Mouse (Mus musculus) activated CD4-positive, CD25-positive, alpha-beta regulatory T cell, adult 4 months (primary cell): Measurements from ENCODE around the gene Pakap. TPM values are rescaled to one million over a fixed set of nuclear protein-coding genes. Genes with fewer than 3 reads are reported as not detected.

Experiments used
- ATAC-seq: one replicate; pipeline ENCODE4 v1.8.0; 2017
- polyA plus RNA-seq, 2 experiments: library from polyadenylated mRNA; unstranded; fragments of 100-300 nt; shearing (Covaris generic); gene quantifications; one replicate each; pipeline ENCODE4 v1.2.1; 2017

Pakap gene
- polyA plus RNA-seq, 2 experiments from 2014 or later, result 1.5 to 2.0 TPM

DNA sequence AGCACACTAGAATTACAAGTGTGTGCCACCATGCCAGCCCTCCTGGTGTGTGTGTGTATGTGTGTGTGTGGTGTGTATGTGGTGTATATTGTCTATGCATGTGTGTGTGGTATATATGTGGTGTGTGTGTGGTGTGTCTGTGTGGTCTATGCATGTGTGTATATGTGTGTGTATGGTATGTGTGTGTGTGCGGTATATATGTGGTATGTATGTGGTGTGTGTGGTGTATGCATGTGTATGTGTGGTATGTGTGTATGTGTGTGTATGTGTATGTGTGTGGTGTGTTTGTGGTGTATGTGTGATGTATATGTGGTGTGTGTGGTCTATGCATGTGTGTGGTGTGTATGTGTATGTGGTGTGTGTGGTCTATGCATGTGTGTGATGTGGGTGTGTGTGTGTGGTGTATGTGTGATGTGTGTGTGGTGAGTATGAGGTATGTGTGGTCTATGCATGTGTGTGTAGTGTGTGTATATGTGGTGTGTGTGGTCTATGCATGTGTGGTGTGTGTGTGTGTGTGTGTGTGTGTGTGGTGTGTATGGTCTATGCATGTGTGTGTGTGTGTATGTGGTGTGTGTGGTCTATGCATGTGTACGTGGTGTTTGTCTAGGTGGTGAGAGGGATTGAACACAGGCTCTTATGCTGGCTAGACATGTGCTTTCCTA is 203.7 kb downstream of the Pakap start:
- ATAC-seq, result no peak

DNA sequence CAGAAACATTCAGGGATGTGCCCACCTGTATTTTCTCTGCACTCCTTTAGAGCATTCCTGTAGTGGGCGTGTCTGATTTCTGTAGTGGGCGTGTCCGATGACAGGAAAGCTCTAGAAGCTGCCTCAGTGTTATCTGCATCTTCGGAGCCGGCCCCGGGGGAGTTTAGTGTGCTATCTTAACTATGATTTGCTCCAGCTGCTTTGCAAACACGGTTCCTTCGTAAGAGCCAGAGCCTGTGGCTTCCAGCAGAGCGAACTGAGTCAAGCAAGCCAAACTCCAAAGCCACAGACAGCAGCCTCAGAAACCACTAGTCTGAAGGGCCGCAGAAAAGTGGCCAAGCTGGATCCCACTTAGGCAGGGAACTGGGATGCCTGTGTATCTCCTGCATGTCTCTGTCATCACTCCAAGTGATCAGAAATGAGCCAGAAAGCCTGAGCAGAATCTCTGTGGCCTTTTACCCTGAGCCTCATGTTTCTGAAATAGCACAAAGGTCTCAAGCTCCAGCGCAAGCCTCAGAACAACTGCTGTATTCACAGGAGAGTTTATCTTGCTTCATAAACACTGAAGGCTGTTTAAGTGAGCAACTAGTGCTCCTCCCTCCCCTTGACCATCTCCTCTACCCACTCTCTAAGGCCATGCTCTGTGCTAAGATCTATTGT is 205.0 kb downstream of the Pakap start:
- no peak for ATAC-seq

DNA sequence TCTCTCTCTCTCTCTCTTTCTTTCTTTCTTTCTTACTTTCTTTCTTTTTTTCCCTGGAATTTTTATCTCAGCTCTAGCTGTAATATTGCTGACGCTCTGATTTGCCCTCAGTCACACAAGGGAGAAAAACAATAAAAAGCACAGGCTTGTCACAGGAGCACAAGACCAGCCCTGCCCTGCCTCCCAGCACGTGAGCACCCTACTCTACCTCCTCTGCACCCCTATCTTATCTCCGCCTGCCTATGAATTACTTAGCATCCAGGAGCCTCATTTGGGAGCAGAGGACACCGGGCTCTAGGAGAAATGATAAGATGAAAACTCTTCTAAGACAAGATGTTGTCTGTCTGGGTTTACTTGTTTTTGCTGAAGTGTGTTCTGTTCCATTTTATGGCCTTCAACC is 206.5 kb downstream of the Pakap start:
- ATAC-seq, result no peak

DNA sequence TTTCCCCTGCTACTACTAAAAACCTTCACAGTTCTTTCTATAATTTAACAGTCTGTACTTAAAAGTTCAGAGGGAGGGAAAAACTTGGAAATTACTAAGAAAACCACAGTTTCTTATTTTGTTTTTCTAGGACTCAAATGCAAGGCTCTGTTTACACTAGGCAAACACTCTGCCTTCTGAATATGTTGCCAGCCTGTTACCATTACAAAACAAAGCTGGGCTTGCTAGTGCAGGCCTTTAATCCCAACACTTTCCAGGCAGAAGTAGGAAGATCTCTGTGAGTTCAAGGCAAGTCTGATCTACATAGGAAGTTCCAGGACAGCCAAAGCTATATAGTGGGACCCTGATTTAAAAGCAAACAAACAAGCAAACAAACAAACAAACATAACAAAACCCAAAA is 207.6 kb downstream of the Pakap start:
- ATAC-seq, result no peak

DNA sequence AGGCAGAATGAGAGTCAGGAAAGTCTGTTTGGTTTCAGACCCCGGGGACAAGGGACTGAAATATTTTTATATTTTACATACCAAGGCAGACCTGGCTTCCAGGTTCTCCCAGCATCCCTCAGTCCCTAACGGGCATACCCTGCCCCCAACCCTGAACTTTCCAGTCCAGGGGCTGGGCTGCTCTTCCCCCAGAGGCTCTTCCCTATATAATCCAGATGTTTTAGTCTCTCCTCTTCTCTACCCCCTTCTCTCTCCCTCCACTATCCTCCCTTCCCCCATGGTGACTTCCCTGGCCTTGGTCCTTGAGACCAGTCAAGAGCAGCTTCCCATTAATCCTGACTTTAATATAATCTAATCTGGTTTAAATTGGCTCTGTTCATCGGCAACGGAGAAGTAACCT is 212.4 kb downstream of the Pakap start:
- ATAC-seq, result no peak

DNA sequence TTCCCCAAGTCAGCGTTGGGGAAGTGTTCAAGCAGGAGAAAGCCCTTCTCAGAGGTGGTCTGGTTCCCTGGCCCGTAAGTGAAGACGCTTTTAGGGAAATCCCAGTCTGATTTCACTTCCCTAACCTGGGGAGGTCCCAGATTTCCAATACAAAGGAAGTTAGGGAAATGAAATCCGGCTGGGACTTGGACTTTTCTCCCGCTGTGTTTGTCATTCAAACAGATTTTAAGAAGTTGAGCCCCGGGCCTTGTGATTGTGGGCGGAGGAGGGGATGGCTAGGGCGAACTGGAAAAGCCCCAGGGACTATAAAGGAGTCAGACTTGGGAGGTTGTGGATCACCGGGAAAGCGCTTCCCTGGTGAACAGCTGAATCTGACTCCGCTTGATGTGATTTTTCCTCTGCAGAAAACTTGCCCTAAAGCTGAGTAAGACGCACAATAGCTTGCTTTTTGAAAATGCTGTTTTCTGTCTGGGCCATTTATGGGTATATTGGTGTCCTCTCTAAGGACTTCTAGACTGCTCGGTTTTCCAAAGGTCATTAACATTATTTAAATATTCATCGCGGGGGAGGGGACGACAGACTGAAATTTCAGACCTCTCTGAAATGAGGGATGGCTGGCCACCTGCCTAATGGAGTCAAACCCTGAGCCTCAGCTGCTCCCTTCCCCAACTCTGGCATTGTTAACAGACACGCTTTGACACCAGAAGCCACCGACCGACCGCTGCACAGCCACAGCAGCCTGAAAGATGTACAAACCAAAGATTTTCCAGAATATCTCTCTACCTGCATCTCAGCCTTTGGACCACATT is 213.1 kb downstream of the Pakap start:
- ATAC-seq, result no peak

DNA sequence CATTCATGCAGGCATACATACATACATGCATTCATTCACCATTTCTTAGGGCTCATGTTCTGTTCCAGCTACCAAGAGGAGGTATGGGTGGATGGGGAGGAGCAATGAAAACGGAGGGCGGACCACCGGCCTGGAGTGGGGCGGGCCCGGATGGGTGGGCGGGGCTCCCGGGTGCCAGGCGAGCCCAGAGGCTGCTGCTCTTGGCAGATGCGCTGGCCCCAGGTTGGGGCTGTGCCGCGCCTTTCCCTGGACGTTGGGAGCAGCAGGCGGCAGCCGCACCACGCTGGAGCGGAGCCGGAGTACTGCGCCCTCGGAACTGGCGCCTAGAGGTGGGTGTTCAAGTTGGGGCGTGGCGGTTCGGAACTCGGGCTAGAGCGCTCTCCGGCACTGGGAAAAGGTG is 214.0 kb downstream of the Pakap start:
- ATAC-seq, result peak; percentile 86

DNA sequence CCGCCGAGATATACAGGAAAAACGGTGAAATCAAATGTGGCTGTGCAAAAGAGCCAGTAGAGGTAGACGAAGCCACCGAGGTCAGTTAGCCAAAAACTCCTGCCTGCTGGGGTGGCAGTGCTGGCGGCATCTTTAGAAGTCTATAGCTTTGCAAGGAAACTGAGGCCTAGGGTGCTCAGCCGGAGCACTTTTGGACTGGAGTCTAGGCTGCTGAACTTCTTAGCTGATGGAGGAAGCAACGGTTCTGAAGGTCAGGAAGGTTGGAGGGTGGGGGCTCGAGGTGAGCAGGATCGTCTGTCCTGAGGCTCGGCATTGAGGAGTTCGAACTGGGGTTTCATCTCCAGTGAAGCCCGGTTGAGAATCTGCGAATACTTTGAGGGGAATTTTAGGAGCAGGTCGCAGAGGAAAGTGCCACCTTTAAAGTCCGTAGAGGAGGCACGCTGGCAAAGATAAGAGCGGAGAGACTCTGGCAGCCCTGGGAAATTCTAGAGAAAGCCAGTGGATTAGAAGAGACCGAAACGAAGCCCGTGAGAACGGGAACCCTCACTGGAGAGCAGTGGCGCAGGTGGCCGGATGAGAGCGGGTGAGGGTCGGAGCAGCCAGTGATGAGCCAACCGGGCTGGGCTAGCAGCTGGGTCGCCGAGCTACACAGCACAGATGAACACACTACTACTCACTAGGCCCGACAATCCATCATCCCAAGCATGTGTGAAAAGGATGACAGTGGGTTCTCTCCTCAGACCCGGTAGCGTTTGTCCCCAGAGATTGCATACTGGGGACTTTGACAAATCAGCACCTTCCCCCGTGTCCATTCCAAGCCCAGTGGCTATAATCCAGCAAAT is 214.8 kb downstream of the Pakap start:
- peak; percentile 37 for ATAC-seq

DNA sequence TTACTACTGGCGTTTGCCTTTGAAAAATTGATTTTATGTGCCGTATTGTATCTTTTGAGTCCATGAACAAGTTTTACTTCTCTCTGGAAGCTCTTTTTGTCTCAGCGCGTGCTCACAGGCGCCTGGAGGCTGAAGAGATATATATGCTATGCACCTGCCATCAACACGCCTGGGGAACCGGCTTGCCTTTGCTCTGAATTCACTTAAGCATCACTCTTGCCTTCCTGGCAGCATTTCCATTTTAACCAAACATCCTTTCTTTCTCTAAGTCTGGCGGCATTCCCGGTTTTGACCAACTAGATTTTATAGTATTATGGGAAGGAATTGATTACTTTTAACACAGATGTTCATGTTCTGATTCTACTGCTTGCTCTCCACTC is 215.4 kb downstream of the Pakap start:
- no peak for ATAC-seq

DNA sequence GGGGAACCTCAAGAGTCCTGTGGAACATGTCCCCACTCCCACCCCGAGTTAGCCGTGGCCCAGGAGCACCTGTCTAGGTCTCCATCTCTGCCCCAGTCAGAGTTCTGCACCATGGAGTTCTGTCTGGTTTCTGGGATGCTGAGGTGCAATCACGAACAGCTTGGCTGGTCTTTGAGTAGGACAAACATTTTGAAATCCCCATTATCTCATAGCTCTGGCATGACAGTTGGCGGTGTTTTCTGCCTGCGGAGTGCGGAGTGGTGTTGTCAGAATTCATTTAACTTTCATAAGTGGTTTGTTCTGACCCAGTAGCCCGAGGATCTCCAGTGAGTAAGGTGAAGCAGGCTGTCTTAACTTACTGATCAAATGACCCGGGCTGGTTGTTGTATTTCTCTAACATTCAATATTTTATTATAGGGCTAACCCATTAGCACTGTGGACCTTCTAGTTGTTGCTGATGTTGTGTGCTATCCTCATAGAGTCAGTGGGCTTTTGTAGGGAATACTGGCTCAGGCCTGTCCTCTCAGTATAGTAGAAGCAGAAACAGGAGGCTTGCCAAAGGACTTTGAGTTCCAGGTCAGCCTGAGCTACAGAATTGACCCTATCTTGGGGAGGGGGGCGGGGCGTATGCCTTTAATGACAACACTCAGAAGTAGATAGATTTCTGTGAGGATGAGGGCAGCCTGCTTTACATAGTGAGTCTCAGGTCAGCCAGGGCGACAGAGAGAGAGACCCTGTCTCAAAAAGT is 216.0 kb downstream of the Pakap start:
- ATAC-seq, result no peak

DNA sequence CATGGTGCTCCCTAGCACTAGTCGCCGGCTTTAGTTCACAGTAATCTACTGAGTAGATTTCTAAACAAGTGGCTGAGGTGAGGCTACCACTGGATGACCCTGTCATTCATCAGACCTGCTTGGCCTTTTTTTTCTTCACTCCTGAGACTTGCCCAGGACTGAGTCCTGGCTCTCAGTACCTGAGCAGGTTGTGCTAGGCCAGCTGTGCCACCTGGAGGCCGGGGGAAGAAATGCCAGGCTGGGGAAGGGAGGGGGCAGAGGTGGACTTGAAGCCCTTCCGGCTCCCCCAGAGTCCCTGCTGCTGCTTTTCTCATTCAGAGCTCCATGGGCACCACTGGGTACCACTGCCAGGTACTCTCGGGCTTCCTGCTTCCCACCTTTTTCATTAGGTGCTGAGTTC is 220.7 kb downstream of the Pakap start:
- ATAC-seq, result no peak

DNA sequence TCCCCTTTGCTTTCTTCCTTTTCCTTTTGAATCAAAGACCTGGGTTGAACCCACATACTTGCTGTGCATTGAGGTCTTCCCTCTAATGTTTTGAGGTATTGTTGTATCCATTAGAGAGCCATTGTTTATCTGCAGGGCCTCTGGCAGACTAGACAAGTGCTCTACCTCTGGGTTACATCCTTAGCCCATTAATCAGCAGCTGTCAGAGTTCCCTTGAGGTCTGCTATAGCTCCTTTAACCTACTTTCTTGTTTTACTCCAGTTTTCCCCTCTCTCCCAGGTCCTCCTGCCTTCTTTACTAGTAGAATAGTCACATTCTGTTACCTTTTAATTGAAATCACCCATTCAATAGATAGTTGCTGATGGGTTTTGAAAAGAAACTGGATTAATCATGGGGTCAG is 221.1 kb downstream of the Pakap start:
- no peak for ATAC-seq

DNA sequence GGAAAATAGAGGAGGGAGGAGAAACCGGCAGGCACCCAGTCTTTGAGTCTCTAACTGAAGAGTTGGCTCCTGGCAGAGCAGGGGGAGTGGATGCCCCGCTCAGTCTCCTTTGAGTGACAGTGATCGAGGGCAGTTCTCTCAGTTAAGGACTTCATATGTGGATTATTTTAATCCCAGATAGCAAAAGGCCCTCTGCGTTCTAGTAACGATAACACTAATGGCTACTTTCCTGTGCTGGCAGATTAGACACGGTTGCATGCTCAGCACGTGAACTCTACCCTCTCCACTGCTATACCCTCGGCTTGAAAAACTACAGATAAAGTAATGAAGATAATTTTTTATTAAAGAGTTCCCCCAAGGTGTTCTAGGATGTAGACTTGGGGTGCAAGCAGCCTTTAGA is 226.0 kb downstream of the Pakap start:
- no peak for ATAC-seq

DNA sequence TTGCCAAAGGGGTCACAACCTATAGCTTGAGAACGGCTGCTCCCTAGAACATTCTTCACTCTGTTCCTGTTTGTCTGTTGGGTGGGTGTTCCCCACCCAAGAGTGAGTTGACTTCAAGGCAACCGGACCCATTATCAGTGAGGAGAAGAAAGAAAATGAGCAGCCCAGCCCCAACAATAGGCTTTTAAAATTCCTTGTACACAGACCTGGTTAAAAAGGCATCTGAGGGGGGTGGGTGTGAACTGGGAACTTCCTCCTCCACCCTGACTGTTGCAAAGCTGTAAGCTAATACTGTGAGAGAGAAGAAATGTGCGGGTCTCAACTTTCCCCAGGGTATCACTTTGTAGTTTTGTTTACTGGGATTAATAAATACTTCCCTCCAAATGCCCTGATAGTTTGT is 226.6 kb downstream of the Pakap start:
- ATAC-seq, result no peak

DNA sequence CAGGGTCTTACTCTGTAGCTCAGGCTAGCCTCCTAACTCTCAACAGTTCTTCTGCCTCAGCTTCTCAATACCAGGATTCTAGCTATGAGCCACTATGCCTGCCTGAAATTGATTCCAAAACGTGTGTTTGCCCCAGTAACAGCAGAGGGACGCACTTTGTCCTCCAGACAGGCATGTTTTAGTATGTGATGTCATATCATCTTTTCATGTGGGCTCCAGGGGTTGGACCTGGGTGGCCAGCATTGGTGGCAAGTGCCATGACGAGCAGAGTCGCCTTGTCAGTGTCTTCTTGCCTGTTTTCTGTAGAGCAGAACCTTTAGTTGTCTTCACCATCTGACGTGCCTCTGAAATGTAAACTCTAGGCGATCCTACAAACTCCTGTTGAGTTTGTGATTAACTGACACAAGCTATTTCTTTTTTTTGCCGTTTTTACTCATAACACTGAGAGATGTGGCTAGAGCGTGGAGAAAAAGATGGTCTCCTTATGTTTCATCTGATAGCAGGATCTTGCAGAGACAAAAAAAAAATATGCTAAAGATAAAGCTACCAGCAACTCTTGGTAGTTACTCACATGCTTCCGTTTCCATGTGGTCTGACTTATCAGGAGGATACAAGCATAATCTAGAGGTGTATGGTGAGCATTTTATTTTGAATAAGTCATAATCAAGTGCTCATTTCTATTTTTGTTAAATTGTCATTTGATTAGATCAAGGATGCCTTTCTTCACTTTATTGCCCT is 229.7 kb downstream of the Pakap start:
- peak; percentile 23 for ATAC-seq

DNA sequence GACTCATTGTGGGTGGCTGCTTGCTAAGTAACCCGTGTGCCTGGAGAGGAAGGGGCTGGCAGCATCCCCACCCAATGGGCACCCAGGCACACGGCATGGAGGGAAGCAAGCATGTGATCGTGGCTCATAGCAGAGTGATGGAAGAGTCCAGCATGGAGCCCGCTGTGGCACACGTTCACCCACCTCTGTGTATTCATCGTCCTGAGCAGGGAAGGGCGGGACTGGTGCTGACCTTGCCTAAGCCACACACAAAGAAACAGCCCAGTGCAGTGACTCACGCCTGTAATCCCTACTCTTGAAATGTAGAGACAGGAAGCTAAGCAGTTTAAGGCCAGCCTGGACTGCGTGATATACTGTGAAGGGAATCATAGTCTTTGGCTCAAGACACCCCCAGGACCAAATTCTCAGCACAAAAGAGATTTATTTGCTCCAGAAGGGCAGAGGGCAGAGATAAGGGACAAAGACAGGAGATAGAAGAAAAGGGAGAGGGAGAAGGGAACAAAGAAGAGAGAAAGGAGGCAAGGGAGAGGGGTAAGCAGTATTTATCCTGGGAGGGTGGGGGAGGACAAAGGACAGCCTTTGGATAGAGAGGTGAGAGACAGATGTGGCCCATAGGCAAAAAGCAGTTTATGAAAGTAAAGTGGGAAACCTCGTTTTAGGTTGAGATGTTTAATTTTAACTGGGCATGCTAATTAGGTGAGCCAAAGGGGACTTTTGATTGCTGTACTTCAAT is 230.5 kb downstream of the Pakap start:
- ATAC-seq, result no peak

DNA sequence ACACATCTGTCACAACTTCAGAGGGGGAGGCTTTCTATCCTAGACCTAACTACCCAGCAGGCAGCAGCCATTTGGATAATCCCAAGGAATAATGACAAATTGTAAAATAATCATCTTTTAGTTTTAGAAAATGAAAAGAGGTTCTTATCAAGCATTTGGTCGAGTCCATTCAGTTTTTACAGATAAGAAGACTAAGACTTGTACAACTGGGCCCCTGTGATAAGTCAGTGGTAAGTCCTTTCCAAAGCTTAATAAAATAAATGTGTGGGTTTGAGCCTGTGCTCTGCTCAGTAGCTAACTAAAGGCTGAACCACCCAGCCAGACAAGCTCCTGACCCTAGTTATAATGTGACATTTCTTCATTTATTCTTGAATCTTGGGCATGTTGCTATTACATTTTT is 231.3 kb downstream of the Pakap start:
- ATAC-seq, result no peak

DNA sequence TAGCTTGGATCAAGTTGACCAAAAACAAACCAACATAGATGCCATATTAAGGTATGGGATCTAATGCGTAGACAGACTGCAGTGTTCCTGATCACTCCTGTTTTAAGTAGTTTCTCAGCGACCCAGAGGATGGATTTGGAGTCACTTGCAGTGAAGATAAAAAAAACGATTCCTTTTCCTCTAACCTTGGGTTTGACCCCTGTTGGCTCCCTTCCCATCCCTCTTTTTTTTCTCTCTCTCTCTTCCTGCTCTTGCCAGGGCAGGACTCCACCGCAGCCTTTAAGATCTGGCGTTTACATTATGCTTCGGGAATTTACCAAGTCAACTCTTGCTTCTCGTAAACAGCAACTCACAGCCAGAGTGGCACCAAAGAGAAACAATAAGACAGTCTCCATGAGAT is 233.3 kb downstream of the Pakap start:
- ATAC-seq, result no peak

DNA sequence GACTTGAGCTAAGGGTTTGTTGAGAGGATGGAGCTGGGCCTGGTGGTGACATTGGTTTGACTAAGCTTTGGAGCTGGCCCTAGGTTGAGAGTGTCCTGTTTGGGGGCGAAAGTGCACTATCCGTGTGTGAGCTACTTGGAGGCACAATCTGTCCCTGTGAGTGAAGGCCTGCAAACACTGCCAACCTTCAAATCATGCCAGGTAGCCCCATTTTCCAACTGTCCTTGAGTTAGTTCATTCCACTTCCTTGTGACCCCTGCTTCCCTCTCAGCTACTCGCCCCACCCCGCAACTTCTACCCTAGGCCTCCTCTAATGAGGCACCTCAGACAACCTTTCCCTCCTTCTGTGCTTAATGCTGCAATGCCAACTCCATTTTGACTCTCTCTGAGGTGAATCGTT is 234.0 kb downstream of the Pakap start:
- no peak for ATAC-seq

DNA sequence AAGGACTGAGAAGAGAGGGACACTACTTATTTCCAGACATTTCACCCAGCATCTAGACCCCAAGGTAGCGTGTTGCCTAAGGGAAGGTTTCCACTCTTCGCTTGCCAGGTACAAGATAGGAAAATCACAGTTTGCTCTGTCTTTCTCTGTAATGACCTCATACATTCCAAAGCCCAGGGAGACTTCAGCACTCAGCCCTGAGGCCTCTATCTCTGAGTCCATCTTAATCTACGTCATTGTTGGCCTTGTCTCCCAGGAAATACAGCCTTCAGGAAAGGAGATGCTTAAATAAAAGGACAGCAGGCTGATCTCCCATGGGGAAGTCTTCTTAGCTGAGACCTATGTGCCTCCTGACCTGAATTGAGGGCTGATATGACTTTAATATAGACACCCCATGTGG is 234.4 kb downstream of the Pakap start:
- no peak for ATAC-seq

DNA sequence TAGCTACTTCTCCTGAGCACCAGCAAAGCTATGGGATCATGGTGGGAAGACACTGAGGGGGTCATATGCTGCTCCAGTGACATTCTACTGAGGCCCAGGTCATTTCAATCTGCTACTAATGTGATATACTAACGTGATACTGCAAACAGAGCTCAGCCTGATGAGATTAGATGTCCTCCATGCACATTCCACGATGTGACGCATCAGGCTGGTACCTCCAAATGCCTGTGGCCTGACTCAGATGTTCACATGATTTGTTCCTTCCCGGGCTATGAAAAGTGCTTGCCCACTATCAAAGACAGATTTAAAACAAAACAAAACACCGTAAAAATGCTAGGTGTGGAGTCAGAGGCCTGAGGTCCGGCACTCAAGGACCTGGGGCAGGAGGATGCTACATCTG is 236.9 kb downstream of the Pakap start:
- no peak for ATAC-seq
